Mouse (Mus musculus): ENCODE results near the gene Serpind1.

The Serpind1 gene

DNA sequence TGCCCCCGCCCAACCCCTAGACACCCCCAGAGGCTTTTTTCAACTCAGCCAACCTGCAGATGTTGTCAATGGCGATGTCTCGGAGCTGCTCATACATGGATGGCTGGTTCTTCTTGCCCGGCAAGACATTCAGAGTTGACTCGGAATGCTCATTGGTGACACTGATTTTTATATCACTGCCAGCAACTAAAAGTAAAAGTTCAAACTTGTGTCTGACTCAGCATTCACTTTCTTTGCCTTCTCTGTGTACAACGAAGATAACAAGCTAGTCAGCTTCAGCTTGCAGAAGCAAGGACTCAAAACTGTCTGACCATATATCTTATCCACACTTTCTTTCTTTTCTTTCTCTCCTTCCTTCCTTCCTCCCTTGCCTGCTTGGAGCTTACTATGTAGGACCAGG is 24.9 kb downstream of the Serpind1 start:
- DNase-seq (ENCODE audit: low spot score) = no peak

DNA sequence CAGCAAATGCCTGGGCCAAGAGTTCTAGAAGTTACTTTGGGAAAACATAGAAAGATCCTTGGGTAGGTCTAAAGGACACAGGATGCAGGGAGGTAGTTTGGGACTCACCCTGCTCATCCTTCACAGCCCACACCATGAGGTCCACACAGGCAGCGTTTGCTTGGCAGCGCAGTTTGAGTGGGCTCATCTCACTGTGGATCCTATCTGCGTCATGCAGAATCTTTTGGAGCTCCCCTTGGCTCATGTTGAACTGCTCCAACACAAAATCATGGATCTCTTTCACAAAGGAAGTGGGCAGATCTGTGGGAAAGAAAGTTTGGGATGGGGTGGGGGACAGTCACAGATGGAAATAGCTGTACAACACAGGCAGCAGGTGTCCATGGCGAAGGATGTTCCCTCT is 27.6 kb downstream of the Serpind1 start:
- DNase-seq (ENCODE audit: low spot score) = no peak

DNA sequence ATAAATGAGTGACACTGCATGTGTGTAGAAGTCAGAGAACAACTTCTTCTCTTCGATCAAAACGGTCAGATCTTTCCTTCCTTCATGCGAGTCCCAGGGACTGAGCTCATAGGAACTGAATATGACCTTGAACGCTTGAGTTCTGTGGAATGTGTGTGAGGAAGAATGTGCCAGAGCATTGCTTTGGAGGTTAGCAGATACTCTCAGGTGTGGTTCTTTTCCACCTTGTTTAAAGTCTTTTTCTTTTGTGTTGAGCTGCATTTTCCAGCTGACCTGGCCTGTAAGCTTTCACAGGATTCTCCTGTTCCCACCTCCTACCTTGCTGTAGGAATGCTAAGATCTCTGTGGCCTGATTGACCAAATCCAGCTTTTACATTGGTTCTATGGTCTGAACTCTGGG is 51.1 kb downstream of the Serpind1 start:
- no peak for DNase-seq (ENCODE audit: low spot score)

DNA sequence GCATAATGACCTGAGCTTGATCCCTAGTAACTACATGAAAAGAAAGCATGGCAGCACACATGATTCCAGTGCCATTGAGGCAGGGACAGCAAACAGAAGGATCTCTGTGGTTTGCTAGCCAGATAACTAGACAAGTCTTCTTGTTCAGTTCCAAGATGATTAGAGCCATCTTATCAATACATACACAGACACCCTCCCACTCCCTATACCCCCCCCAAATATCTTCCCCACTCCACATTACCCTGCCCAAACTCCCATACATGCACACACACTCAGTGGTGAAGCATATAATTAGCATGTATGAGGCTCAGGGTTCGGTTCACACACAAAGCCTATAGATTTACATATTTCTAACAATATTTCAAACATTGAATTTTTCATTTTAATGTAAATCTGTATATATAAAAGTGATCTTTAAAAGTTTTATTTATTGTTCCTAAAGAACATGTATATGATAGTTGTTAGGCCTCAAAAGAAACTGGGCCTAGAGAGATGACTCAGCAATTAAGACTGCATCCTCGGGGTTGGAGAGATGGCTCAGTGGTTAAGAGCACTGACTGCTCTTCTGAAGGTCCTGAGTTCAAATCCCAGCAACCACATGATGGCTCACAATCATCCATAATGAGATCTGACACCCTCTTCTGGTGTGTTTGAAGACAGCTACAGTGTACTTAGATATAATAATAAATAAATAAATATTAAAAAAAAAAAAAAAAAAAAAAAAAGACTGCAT is 52.6 kb downstream of the Serpind1 start:
- peak; percentile 47 for DNase-seq (ENCODE audit: low spot score)

DNA sequence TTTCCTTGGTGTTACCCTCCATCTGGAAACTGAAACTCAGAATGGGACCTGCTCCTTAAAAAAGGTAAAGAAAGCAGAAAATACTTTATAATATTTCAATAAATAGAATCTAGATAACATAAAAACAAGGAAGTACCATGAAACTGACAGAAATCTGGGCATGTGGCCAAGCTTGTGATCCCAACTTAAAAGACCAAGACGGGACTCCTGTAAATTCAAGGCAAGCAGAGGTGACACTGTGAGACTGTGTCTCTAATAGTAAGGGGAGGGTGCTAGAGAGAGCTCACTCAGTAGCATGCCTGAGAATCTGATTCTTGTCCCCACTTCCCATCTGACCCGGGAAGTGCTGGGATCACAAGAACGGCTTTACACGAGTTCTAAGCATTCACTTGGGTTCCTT is 61.6 kb downstream of the Serpind1 start:
- no peak for DNase-seq (ENCODE audit: low spot score)
